Mouse (Mus musculus): ENCODE measurements around the gene Trio. TPM values are rescaled to one million over a fixed set of nuclear protein-coding genes. Genes with fewer than 3 reads are reported as not detected.
A peak's percentile ranks its signal among the peaks of the same experiment; 100 is the strongest.

Gene Trio
- 37.8 and 42.1 TPM in 2 replicates for polyA plus RNA-seq (2014; fragmentation: Nextera tagmentation; extraction: Ambion mirVana)

GRCm38 (mm10) chr15:28025447-28026166 is at the start of gene Trio:
Trio (minus strand) TSS chr15:28025848.
- Histone ChIP-seq H3K4me1 (ENCODE audit: control insufficient read depth, insufficient read depth, low read length) (peaks cover 29% of the 10 kb centered on the region), H3K27me3 (ENCODE audit: control insufficient read depth, insufficient read depth, low read length) (no peaks in the 10 kb centered on the region), H3K4me2 (replicated peaks; ENCODE audit: low read depth, low read length) (peak within 1 kb of the TSS; percentile 79), H3K4me3 (ENCODE audit: low read length) (peak within 1 kb of the TSS; percentile 96), H3K9me3 (ENCODE audit: control insufficient read depth, low read length) (no peaks in the 10 kb centered on the region), H3K9ac (ENCODE audit: low read depth, low read length) (peak within 1 kb of the TSS; percentile 95), H3K36me3 (ENCODE audit: control insufficient read depth, insufficient read depth, low read length) (no peaks in the 10 kb centered on the region), H3K27ac (ENCODE audit: low read depth, low read length) (peak within 1 kb of the TSS; percentile 95)
- under 1% methylated on average over 90 of the region's 94 CpGs for WGBS
- ATAC-seq (ENCODE audit: low FRiP score, low TSS enrichment), result peak; percentile 97

- no peaks in the 10 kb centered on the region for H3K27me3 ChIP-seq (ENCODE audit: control insufficient read depth, insufficient read depth, low read length)
- H3K9ac ChIP-seq (ENCODE audit: low read depth, low read length), result no peak overlapping the region
- no peaks in the 10 kb centered on the region for H3K9me3 ChIP-seq (ENCODE audit: control insufficient read depth, low read length)
- H3K4me3 ChIP-seq (ENCODE audit: low read length), result no peak overlapping the region
- no peaks in the 10 kb centered on the region; the same call in 1 of the 2 replicates for H3K4me1 ChIP-seq (ENCODE audit: control insufficient read depth, insufficient read depth, low read length)
- 80% methylated on average over 4 of the region's 4 CpGs for WGBS
- H3K27ac ChIP-seq (ENCODE audit: low read depth, low read length), result no peak overlapping the region
- no peak overlapping the region for H3K4me2 ChIP-seq (replicated peaks; ENCODE audit: low read depth, low read length)
- ATAC-seq (ENCODE audit: low FRiP score, low TSS enrichment), result no peak
- no peaks in the 10 kb centered on the region for H3K36me3 ChIP-seq (ENCODE audit: control insufficient read depth, insufficient read depth, low read length)
Measured at GRCm38 (mm10) chr15:28074416-28074970, 48.8 kb upstream of the Trio start.

- Histone ChIP-seq H3K27me3 (ENCODE audit: control insufficient read depth, insufficient read depth, low read length) (no peaks in the 10 kb centered on the region), H3K4me2 (replicated peaks; ENCODE audit: low read depth, low read length) (no peak overlapping the region), H3K36me3 (ENCODE audit: control insufficient read depth, insufficient read depth, low read length) (no peaks in the 10 kb centered on the region), H3K9ac (ENCODE audit: low read depth, low read length) (no peak overlapping the region), H3K9me3 (ENCODE audit: control insufficient read depth, low read length) (no peaks in the 10 kb centered on the region), H3K4me1 (ENCODE audit: control insufficient read depth, insufficient read depth, low read length) (no peaks in the 10 kb centered on the region; the same call in 1 of the 2 replicates), H3K27ac (ENCODE audit: low read depth, low read length) (no peak overlapping the region), H3K4me3 (ENCODE audit: low read length) (no peak overlapping the region)
- WGBS, result 39% methylated on average over 7 of the region's 7 CpGs
- ATAC-seq (ENCODE audit: low FRiP score, low TSS enrichment), result no peak
Measured at GRCm38 (mm10) chr15:28071601-28072000, 46.0 kb upstream of the Trio start.

- H3K9ac ChIP-seq (ENCODE audit: low read depth, low read length), result no peak overlapping the region
- no peaks in the 10 kb centered on the region for H3K27me3 ChIP-seq (ENCODE audit: control insufficient read depth, insufficient read depth, low read length)
- no peaks in the 10 kb centered on the region; the same call in 1 of the 2 replicates for H3K4me1 ChIP-seq (ENCODE audit: control insufficient read depth, insufficient read depth, low read length)
- WGBS, result 6% methylated on average over 12 of the region's 12 CpGs
- peak overlapping the region; percentile 26 for H3K4me2 ChIP-seq (replicated peaks; ENCODE audit: low read depth, low read length)
- peak overlapping the region; percentile 16; the same call in 1 of the 2 replicates for H3K4me3 ChIP-seq (ENCODE audit: low read length)
- peak; percentile 32; the same call in 1 of the 2 replicates for ATAC-seq (ENCODE audit: low FRiP score, low TSS enrichment)
- no peaks in the 10 kb centered on the region for H3K9me3 ChIP-seq (ENCODE audit: control insufficient read depth, low read length)
- no peaks in the 10 kb centered on the region for H3K36me3 ChIP-seq (ENCODE audit: control insufficient read depth, insufficient read depth, low read length)
- H3K27ac ChIP-seq (ENCODE audit: low read depth, low read length), result no peak overlapping the region
Measured at GRCm38 (mm10) chr15:28070771-28071419, 45.2 kb upstream of the Trio start.

- Histone ChIP-seq H3K4me1 (ENCODE audit: control insufficient read depth, insufficient read depth, low read length) (no peaks in the 10 kb centered on the region; the same call in 1 of the 2 replicates), H3K27ac (ENCODE audit: low read depth, low read length) (no peak overlapping the region), H3K36me3 (ENCODE audit: control insufficient read depth, insufficient read depth, low read length) (no peaks in the 10 kb centered on the region), H3K9ac (ENCODE audit: low read depth, low read length) (no peak overlapping the region), H3K4me2 (replicated peaks; ENCODE audit: low read depth, low read length) (peak overlapping the region; percentile 26; the same call in 1 of the 2 replicates), H3K4me3 (ENCODE audit: low read length) (no peak overlapping the region), H3K27me3 (ENCODE audit: control insufficient read depth, insufficient read depth, low read length) (no peaks in the 10 kb centered on the region), H3K9me3 (ENCODE audit: control insufficient read depth, low read length) (no peaks in the 10 kb centered on the region)
- WGBS, result 59% methylated on average over 5 of the region's 5 CpGs
- ATAC-seq (ENCODE audit: low FRiP score, low TSS enrichment), result no peak
Measured at GRCm38 (mm10) chr15:28070221-28070620, 44.6 kb upstream of the Trio start.

GRCm38 (mm10) chr15:28067373-28067772 is 41.7 kb upstream of the Trio start:
- H3K9ac ChIP-seq (ENCODE audit: low read depth, low read length), result no peak overlapping the region
- no peaks in the 10 kb centered on the region for H3K27me3 ChIP-seq (ENCODE audit: control insufficient read depth, insufficient read depth, low read length)
- no peaks in the 10 kb centered on the region for H3K36me3 ChIP-seq (ENCODE audit: control insufficient read depth, insufficient read depth, low read length)
- H3K9me3 ChIP-seq (ENCODE audit: control insufficient read depth, low read length), result no peaks in the 10 kb centered on the region
- H3K4me2 ChIP-seq (replicated peaks; ENCODE audit: low read depth, low read length), result no peak overlapping the region
- no peak overlapping the region for H3K27ac ChIP-seq (ENCODE audit: low read depth, low read length)
- H3K4me1 ChIP-seq (ENCODE audit: control insufficient read depth, insufficient read depth, low read length), result no peaks in the 10 kb centered on the region; the same call in 1 of the 2 replicates
- 0 out of 2 replicates have a peak, but pooled peaks have one; percentile 66 for ATAC-seq (ENCODE audit: low FRiP score, low TSS enrichment)
- no peak overlapping the region for H3K4me3 ChIP-seq (ENCODE audit: low read length)

GRCm38 (mm10) chr15:28066468-28066867 is 40.8 kb upstream of the Trio start:
- no peak overlapping the region for H3K4me2 ChIP-seq (replicated peaks; ENCODE audit: low read depth, low read length)
- no peak for ATAC-seq (ENCODE audit: low FRiP score, low TSS enrichment)
- no peaks in the 10 kb centered on the region for H3K9me3 ChIP-seq (ENCODE audit: control insufficient read depth, low read length)
- no peaks in the 10 kb centered on the region; the same call in 1 of the 2 replicates for H3K4me1 ChIP-seq (ENCODE audit: control insufficient read depth, insufficient read depth, low read length)
- no peak overlapping the region for H3K27ac ChIP-seq (ENCODE audit: low read depth, low read length)
- no peak overlapping the region for H3K9ac ChIP-seq (ENCODE audit: low read depth, low read length)
- H3K27me3 ChIP-seq (ENCODE audit: control insufficient read depth, insufficient read depth, low read length), result no peaks in the 10 kb centered on the region
- WGBS, result 85% methylated on average over 2 of the region's 2 CpGs
- H3K36me3 ChIP-seq (ENCODE audit: control insufficient read depth, insufficient read depth, low read length), result no peaks in the 10 kb centered on the region
- H3K4me3 ChIP-seq (ENCODE audit: low read length), result no peak overlapping the region

GRCm38 (mm10) chr15:28065572-28065971 is 39.9 kb upstream of the Trio start:
- H3K9ac ChIP-seq (ENCODE audit: low read depth, low read length), result no peak overlapping the region
- no peaks in the 10 kb centered on the region for H3K27me3 ChIP-seq (ENCODE audit: control insufficient read depth, insufficient read depth, low read length)
- no peaks in the 10 kb centered on the region for H3K4me1 ChIP-seq (ENCODE audit: control insufficient read depth, insufficient read depth, low read length)
- no peak overlapping the region for H3K4me3 ChIP-seq (ENCODE audit: low read length)
- no peak for ATAC-seq (ENCODE audit: low FRiP score, low TSS enrichment)
- H3K36me3 ChIP-seq (ENCODE audit: control insufficient read depth, insufficient read depth, low read length), result no peaks in the 10 kb centered on the region
- H3K27ac ChIP-seq (ENCODE audit: low read depth, low read length), result no peak overlapping the region
- H3K4me2 ChIP-seq (replicated peaks; ENCODE audit: low read depth, low read length), result no peak overlapping the region
- no peaks in the 10 kb centered on the region for H3K9me3 ChIP-seq (ENCODE audit: control insufficient read depth, low read length)
- WGBS, result 69% methylated on average over 5 of the region's 5 CpGs

- Histone ChIP-seq H3K27me3 (ENCODE audit: control insufficient read depth, insufficient read depth, low read length) (no peaks in the 10 kb centered on the region), H3K4me1 (ENCODE audit: control insufficient read depth, insufficient read depth, low read length) (no peaks in the 10 kb centered on the region), H3K9me3 (ENCODE audit: control insufficient read depth, low read length) (no peaks in the 10 kb centered on the region), H3K4me3 (ENCODE audit: low read length) (no peak overlapping the region), H3K36me3 (ENCODE audit: control insufficient read depth, insufficient read depth, low read length) (no peaks in the 10 kb centered on the region), H3K4me2 (replicated peaks; ENCODE audit: low read depth, low read length) (no peak overlapping the region), H3K27ac (ENCODE audit: low read depth, low read length) (no peak overlapping the region), H3K9ac (ENCODE audit: low read depth, low read length) (no peak overlapping the region)
- 35% methylated on average over 1 of the region's 1 CpGs for WGBS
- ATAC-seq (ENCODE audit: low FRiP score, low TSS enrichment), result no peak
Measured at GRCm38 (mm10) chr15:28064733-28065088, 39.1 kb upstream of the Trio start.

Measured in kidney, embryonic 14.5 days (tissue).